Mouse (Mus musculus) neural tube, embryonic 13.5 days (tissue): ENCODE measurements around the gene Myof. TPM values are rescaled to one million over a fixed set of nuclear protein-coding genes. Genes with fewer than 3 reads are reported as not detected.

ENCODE experiments used
- ATAC-seq: fragments of 200-750 bp; cut with Nextera tagmentation; 2 replicates; pipeline ENCODE4 v1.8.0; 2017; ENCODE audit warnings: low read depth, mild to moderate bottlenecking, moderate TSS enrichment, moderate library complexity
- H3K27ac ChIP-seq: fragments of 300-500 bp; sonication (generic); replicated peaks from 2 replicates; pipeline ENCODE4 v1.5.1; 2015; ENCODE audit warnings: moderate library complexity, mild to moderate bottlenecking, inconsistent platforms
- H3K27me3 ChIP-seq: fragments of 300-500 bp; sonication (generic); 2 replicates; pipeline ENCODE4 v1.6.1; 2015; ENCODE audit warnings: mild to moderate bottlenecking, inconsistent platforms
- H3K36me3 ChIP-seq: fragments of 300-500 bp; sonication (generic); 2 replicates; pipeline ENCODE4 v1.6.1; 2015; ENCODE audit warnings: mild to moderate bottlenecking, inconsistent platforms
- H3K4me1 ChIP-seq: fragments of 300-500 bp; sonication (generic); replicated peaks from 2 replicates; pipeline ENCODE4 v1.6.1; 2015; ENCODE audit warnings: inconsistent platforms
- H3K4me2 ChIP-seq: fragments of 300-500 bp; sonication (generic); 2 replicates; pipeline ENCODE4 v1.6.1; 2015; ENCODE audit warnings: inconsistent platforms, mild to moderate bottlenecking, moderate library complexity
- H3K4me3 ChIP-seq: fragments of 300-500 bp; sonication (generic); 2 replicates; pipeline ENCODE4 v1.5.1; 2015; ENCODE audit warnings: mild to moderate bottlenecking, inconsistent platforms
- H3K9ac ChIP-seq: fragments of 300-500 bp; sonication (generic); 2 replicates; pipeline ENCODE4 v1.6.1; 2015; ENCODE audit warnings: moderate library complexity, mild to moderate bottlenecking, inconsistent platforms
- H3K9me3 ChIP-seq: fragments of 300-500 bp; sonication (generic); 2 replicates; pipeline ENCODE4 v1.6.1; 2016; ENCODE audit warnings: inconsistent platforms
- WGBS: fragments of 180-500 bp; shearing (Covaris S2); methylation state at CpG from one replicate; pipeline ENCODE4 v1.1.7; 2015; 5-methylcytosine and 5-hydroxymethylcytosine counted together
- polyA plus RNA-seq: library from polyadenylated mRNA; unstranded; fragments of >200 nt; fragmentation: Nextera tagmentation; extraction: Ambion mirVana; gene quantifications from 2 replicates; pipeline ENCODE4 v1.2.1, GENCODE M21; 2015

The Myof gene
- polyA plus RNA-seq, 1 experiment from 2014 or later = 2.9 TPM

DNA sequence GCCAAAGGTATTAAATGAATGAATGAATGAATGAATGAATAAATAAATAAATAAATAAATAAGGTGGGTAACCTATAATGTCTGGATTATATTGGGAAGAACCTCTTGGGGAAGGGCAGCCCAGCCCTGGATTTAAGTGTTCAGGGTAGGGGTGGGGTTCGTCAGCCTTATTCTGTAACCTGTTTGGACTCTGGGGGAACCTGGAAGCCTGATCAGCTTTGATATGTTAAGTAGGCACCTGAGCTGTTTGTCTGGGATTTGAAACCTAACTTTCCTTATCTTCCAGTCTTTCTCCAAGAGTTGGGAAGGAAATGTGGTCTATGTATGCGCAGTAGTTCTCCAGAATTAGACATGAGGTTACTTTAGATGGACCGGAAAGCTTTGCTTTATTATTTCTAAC, 19.8 kb upstream of the Myof start:
- H3K27me3 ChIP-seq = no peaks in the 10 kb centered on the region
- H3K9ac ChIP-seq = no peak overlapping the region
- peaks cover 13% of the 10 kb centered on the region; the same call in 1 of the 2 replicates for H3K36me3 ChIP-seq
- H3K4me1 ChIP-seq = no peaks in the 10 kb centered on the region
- no peak overlapping the region for H3K4me3 ChIP-seq
- no peak overlapping the region for H3K4me2 ChIP-seq
- no peaks in the 10 kb centered on the region for H3K9me3 ChIP-seq
- no peak overlapping the region for H3K27ac ChIP-seq
- 88% methylated on average over 3 of the region's 3 CpGs for WGBS
- ATAC-seq = no peak

DNA sequence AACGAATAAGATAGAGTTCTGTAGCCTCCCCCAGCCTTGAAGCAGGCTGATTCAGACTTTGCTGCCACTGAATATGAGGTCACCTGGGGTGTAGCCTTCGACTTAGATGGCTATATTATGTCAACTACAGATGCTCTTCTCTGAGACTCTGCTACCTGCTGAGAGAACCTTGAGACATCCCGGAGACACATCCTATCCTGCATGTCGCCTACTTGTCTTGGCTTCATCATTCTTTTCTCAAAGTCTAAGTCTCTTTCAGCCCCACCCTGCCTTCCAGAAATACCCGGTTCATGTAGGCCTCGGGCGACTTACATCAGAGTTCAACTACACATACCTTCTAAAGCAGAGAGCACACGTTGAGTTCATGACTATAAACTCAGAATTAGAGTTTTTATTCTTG, 13.6 kb upstream of the Myof start:
- no peak for ATAC-seq
- H3K36me3 ChIP-seq = peaks cover 13% of the 10 kb centered on the region; the same call in 1 of the 2 replicates
- H3K4me2 ChIP-seq = no peak overlapping the region
- WGBS = 87% methylated on average over 8 of the region's 8 CpGs
- H3K4me1 ChIP-seq = peaks cover 18% of the 10 kb centered on the region
- no peak overlapping the region for H3K9ac ChIP-seq
- H3K9me3 ChIP-seq = no peaks in the 10 kb centered on the region
- no peaks in the 10 kb centered on the region for H3K27me3 ChIP-seq
- no peak overlapping the region for H3K4me3 ChIP-seq
- H3K27ac ChIP-seq = no peak overlapping the region

DNA sequence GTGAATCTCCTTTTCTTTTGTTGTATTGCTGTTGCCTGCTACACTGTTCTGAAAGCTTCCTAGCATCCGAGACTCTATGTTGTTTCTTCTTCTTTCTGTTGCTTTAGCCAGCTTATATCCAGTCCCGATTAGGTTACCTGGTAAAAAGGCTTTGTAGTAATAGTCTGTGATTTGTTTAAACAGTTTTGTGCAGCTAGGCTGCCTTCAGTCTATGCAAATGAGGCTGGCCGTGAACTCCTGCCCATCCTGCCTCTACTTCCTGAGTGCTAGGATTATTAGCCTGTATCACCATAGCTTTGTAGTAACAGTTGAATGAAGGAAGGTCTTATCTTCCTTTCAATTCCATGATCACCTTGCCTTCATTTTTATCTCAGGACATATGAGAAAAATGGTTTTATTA, 12.9 kb upstream of the Myof start:
- Histone ChIP-seq H3K4me3 (peak overlapping the region; percentile 76), H3K4me1 (peaks cover 18% of the 10 kb centered on the region), H3K9me3 (no peaks in the 10 kb centered on the region), H3K9ac (no peak overlapping the region), H3K27ac (no peak overlapping the region), H3K36me3 (peaks cover 12% of the 10 kb centered on the region; the same call in 1 of the 2 replicates), H3K4me2 (peak overlapping the region; percentile 90), H3K27me3 (no peaks in the 10 kb centered on the region)
- 51% methylated on average over 3 of the region's 3 CpGs for WGBS
- ATAC-seq = no peak

DNA sequence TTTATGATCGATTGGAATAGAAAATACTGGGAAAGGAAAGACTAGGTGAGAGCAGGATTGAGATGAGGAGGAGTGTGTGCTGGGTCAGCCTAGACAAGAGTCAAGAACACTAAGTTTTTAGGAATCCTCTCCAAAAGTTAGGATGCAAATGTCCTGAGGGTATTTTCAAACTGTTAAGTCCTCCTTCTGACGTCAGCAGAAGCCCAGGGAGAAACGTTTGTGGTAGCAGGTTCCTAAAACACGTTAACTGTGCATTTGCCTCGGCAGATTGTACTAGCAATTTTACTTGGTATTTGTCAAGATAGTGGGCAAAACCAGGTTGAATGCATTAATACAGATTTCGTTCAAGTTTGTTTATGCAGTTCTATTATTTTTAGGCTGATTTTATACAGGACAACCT, 12.4 kb upstream of the Myof start:
- WGBS = 20% methylated on average over 6 of the region's 6 CpGs
- ATAC-seq = no peak
- no peak overlapping the region for H3K27ac ChIP-seq
- H3K9ac ChIP-seq = peak overlapping the region; percentile 66; the same call in 1 of the 2 replicates
- peak overlapping the region; percentile 76 for H3K4me3 ChIP-seq
- 0 out of 2 replicates have a peak, but pooled peaks cover 7% of the 10 kb centered on the region for H3K36me3 ChIP-seq
- peaks cover 18% of the 10 kb centered on the region for H3K4me1 ChIP-seq
- no peaks in the 10 kb centered on the region for H3K27me3 ChIP-seq
- peak overlapping the region; percentile 90 for H3K4me2 ChIP-seq
- H3K9me3 ChIP-seq = no peaks in the 10 kb centered on the region

DNA sequence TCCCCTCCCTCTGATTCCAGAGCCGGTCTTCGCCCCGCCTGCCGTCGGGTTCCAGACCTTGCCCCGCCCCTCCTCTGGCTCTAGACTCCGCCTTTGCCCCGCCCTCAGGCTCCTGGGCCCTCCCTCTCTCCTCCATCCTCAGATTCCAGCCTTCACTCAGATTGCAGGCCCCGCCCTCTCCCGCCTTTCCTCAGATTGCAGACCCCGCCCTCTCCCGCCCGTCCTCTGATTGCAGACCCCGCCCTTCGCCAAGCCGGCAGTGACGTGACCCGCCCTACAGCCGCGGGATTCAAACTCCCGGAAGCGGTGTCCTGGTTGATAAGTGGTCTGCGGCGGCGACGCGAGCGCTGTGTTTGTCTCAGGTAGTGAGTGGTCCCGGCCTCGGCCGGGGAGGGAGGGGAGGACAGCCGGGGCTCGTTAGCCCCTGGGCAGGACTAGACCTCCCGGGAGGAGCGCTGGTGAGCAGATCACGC, 11.4 kb upstream of the Myof start, which contains the start of gene Cep55:
TSS of gene Cep55 (plus strand) at position 292 of the 473 bp plus-strand sequence.
- Histone ChIP-seq H3K4me3 (peak within 1 kb of the TSS; percentile 76), H3K4me2 (peak within 1 kb of the TSS; percentile 90), H3K36me3 (no peaks in the 10 kb centered on the region), H3K9me3 (no peaks in the 10 kb centered on the region), H3K9ac (peak within 1 kb of the TSS; percentile 66), H3K27me3 (no peaks in the 10 kb centered on the region), H3K27ac (no peak within 1 kb of the TSS), H3K4me1 (peaks cover 18% of the 10 kb centered on the region)
- ATAC-seq = peak; percentile 97
- 1% methylated on average over 35 of the region's 36 CpGs for WGBS

DNA sequence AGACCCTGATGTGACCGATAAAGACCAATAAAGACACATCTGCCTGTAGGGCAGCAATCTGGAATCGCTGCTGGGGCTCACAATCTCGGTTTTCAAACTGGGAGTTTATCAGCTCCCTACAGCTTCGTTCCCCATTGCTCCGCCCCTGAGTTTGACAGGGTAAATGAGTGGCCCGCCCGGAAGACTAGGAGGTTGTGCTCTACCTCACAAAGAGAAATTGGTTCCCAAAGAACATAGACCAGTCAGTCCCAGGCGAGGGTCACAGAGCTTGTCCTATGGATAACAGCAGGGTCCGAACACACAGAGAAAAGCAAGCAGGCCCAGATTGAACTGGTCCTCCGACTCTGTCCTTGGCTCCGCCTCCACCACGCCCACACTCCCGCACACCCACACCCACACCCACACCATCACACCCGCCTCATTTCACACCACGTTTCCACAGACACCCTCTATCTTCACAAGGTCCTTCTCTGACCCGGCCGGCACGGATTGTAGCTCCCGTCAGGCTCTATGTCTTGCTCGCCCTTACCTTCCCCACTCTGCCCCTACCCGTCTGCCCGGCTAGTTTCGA, 10.9 kb upstream of the Myof start:
- ATAC-seq = peak; percentile 94
- peak overlapping the region; percentile 60 for H3K9ac ChIP-seq
- no peak overlapping the region for H3K27ac ChIP-seq
- under 1% methylated on average over 23 of the region's 23 CpGs for WGBS
- peak overlapping the region; percentile 90 for H3K4me2 ChIP-seq
- H3K27me3 ChIP-seq = no peaks in the 10 kb centered on the region
- no peaks in the 10 kb centered on the region for H3K9me3 ChIP-seq
- H3K36me3 ChIP-seq = no peaks in the 10 kb centered on the region
- H3K4me3 ChIP-seq = peak overlapping the region; percentile 76
- peaks cover 18% of the 10 kb centered on the region for H3K4me1 ChIP-seq

DNA sequence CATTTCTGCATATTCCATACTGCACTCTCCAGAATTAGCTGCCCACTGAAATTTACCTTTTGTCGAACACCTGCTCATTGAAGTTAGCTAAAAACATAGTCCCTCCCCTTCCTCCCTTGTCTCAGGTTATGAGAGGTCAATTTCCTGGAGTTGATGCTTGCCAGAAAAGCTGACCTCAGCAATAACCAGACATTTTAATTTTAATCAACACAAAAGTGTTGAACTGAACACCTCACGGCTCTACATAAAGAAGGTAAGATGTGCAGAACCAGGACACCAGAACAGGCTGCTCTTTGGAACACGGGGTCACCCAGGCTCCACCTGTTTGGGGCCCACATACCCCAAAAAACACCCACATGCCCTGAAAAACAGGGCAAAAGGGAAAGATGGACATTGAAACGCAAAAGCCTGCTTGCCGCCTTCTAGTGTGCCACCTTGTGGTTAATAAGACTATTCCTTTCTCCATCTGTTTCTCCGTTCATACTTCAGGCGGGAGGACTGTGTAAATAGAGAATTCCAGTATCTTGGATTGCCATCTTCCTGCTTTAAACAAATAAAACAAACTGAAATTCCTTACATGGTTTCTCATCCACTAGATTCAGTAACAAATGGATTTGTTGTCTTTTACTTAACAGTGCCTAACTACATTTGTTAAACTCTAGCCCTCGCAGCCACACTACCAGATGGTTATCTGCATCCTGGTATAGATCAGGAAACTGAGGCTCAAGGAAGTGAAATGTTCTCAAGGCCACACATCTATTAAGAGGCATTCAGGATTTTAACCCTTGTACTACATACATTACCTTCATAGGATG, 10.1 kb upstream of the Myof start:
- no peaks in the 10 kb centered on the region for H3K9me3 ChIP-seq
- peak overlapping the region; percentile 90 for H3K4me2 ChIP-seq
- no peaks in the 10 kb centered on the region for H3K36me3 ChIP-seq
- H3K27ac ChIP-seq = no peak overlapping the region
- ATAC-seq = no peak
- 0 out of 2 replicates have a peak overlapping the region, but pooled peaks have one; percentile 60 for H3K9ac ChIP-seq
- 37% methylated on average over 8 of the region's 8 CpGs for WGBS
- peaks cover 18% of the 10 kb centered on the region for H3K4me1 ChIP-seq
- H3K4me3 ChIP-seq = peak overlapping the region; percentile 76
- no peaks in the 10 kb centered on the region for H3K27me3 ChIP-seq

DNA sequence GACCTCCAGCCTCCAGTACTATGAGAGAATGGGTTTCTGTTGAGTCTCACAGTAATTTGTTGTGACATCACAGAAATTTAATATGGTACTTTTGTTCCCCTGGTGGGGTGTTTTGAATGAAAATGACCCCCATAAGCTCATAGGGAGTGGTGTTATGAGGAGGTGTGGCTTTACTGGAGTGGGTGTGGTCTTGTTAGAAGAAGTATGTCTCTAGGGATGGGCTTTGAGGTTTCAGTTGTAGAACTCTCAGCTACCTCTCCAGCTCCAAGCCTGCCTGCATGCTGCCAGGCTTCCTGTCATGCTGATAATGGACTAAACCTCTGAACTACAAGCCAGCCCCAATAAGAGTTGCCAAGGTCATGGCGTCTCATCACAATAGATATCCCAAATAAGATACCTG, 6.3 kb upstream of the Myof start:
- no peak overlapping the region for H3K4me2 ChIP-seq
- no peak overlapping the region for H3K4me3 ChIP-seq
- H3K4me1 ChIP-seq = peaks cover 4% of the 10 kb centered on the region
- H3K36me3 ChIP-seq = no peaks in the 10 kb centered on the region
- peaks cover under 1% of the 10 kb centered on the region; the same call in 1 of the 2 replicates for H3K27me3 ChIP-seq
- no peak overlapping the region for H3K27ac ChIP-seq
- 89% methylated on average over 1 of the region's 1 CpGs for WGBS
- ATAC-seq = no peak
- no peaks in the 10 kb centered on the region for H3K9me3 ChIP-seq
- no peak overlapping the region for H3K9ac ChIP-seq

DNA sequence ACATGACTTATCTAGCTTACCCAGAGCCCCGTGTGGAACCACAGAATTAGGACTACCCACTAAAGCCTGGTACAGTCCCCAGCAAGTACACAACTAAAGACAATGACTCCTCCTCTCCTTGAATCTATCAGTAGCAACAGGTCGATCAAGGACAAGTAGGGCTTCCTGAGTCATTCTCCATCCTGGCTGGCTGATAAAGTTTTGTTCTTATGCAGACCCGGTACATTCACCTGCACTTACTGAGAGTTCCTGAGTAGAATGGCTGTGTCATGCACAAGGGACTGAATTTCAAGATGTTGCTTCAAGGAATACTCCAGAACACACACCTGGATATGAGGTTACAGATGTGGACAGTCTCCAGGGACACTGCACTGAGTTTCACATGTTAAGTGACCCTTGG, 1.8 kb upstream of the Myof start:
- Histone ChIP-seq H3K9ac (no peak overlapping the region), H3K4me1 (peaks cover 14% of the 10 kb centered on the region), H3K4me2 (no peak overlapping the region), H3K4me3 (no peak overlapping the region), H3K36me3 (no peaks in the 10 kb centered on the region), H3K9me3 (no peaks in the 10 kb centered on the region), H3K27me3 (peaks cover 36% of the 10 kb centered on the region), H3K27ac (no peak overlapping the region)
- WGBS = 89% methylated on average over 3 of the region's 3 CpGs
- no peak for ATAC-seq

DNA sequence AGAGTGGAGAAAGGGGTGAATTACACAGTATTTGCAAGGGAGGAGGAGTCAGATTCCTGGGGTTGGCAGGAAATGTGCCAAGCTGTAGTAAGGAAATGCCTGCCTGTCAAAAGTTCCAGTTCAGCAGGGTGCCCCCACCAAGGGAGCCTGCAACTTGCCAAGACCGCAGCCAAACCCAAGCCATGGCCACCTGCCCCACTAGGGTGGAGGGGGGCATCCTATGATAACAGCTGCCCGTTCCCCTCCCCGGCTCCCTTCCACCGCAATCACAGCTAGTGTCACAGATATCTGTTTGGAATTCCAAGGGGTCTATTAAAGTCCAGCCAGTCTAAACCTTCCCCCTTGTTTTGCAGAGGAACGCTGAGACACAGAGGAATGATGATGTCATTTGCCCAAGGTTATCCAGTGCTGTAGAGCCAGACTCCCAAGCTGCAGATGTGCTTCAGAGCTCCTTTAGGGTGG, 1.1 kb downstream of the Myof start:
- Histone ChIP-seq H3K27ac (no peak overlapping the region), H3K27me3 (peaks cover 36% of the 10 kb centered on the region), H3K36me3 (no peaks in the 10 kb centered on the region), H3K4me3 (peak overlapping the region; percentile 35), H3K9ac (no peak overlapping the region), H3K4me2 (peak overlapping the region; percentile 59), H3K9me3 (no peaks in the 10 kb centered on the region), H3K4me1 (peaks cover 14% of the 10 kb centered on the region)
- 0 out of 2 replicates have a peak, but pooled peaks have one; percentile 43 for ATAC-seq
- 22% methylated on average over 5 of the region's 5 CpGs for WGBS

DNA sequence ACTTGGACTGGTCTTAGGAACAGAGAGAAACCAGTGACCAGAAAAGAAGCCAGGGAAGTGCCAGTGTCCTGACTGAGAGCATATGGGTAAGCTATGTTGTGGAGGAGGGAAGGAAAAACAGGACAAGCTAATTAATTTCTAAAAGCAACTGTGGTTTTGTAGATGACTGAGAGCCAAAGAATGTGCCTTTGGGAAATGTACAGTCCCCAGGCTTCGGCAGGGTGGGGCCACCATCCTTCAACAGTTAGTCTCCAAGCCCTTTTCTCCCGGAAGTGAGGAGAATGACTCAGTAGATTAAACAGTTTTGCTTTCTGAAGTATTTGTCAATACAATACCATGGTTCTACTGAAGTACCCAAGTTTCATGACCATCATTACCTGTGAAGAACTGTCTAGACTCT, 5.1 kb downstream of the Myof start:
- H3K27me3 ChIP-seq = peaks cover 21% of the 10 kb centered on the region
- H3K36me3 ChIP-seq = no peaks in the 10 kb centered on the region
- WGBS = 75% methylated on average over 2 of the region's 2 CpGs
- no peak overlapping the region for H3K4me2 ChIP-seq
- no peak overlapping the region for H3K27ac ChIP-seq
- no peak overlapping the region for H3K9ac ChIP-seq
- ATAC-seq = no peak
- no peak overlapping the region for H3K4me3 ChIP-seq
- peaks cover 8% of the 10 kb centered on the region for H3K4me1 ChIP-seq
- H3K9me3 ChIP-seq = no peaks in the 10 kb centered on the region

DNA sequence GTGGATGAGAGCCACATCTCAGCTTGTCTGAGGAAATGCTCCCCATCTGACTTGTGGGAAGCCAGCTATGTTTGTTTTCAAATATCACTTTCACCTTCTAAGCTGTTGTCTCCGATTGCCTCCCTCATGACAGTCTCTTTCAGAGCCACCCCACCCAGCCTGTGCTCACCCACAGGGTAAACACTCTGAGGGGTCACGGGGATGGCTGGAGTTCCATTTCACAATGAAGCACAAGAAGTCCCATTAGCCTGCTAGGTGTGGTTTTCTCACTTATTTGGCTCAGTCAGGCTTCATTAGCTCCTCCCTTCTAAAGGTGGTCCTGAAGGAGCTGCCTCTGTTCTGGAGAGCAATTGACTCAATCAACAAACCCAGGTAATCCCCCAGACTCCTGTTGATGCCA, 7.6 kb downstream of the Myof start:
- Histone ChIP-seq H3K9me3 (no peaks in the 10 kb centered on the region), H3K9ac (no peak overlapping the region), H3K36me3 (no peaks in the 10 kb centered on the region), H3K27ac (no peak overlapping the region), H3K4me3 (no peak overlapping the region), H3K4me2 (no peak overlapping the region), H3K27me3 (no peaks in the 10 kb centered on the region), H3K4me1 (no peaks in the 10 kb centered on the region; the same call in 1 of the 2 replicates)
- WGBS = 85% methylated on average over 2 of the region's 2 CpGs
- no peak for ATAC-seq
